Mouse (Mus musculus): ENCODE measurements around the gene Catsper4. TPM values are rescaled to one million over a fixed set of nuclear protein-coding genes. Genes with fewer than 3 reads are reported as not detected.
"Not testable (repeated sequence)": the region's sequence is repeated elsewhere in the genome, so short reads cannot be mapped to it uniquely, and the experiment has no call there.

Catsper4 gene
- 0.18 TPM in 1 of 2 replicates, not detected in the other for polyA plus RNA-seq (2015; fragmentation: Nextera tagmentation; extraction: Ambion mirVana)

GRCm38 (mm10) chr4:134227194-134227593, at the start of gene Catsper4:
Gene Catsper4, minus strand, starts transcription at chr4:134227383.
- Histone ChIP-seq H3K4me1 (no peaks in the 10 kb centered on the region), H3K4me3 (no peak within 1 kb of the TSS), H3K27me3 (no peaks in the 10 kb centered on the region), H3K36me3 (no peaks in the 10 kb centered on the region), H3K27ac (no peak within 1 kb of the TSS), H3K9ac (0 out of 2 replicates have a peak within 1 kb of the TSS, but pooled peaks have one; percentile 32), H3K4me2 (no peak within 1 kb of the TSS), H3K9me3 (no peaks in the 10 kb centered on the region)
- 72% methylated on average over 8 of the region's 8 CpGs for WGBS
- ATAC-seq (ENCODE audit: insufficient number of reproducible peaks, insufficient read depth, low FRiP score, low TSS enrichment, low read depth): no peak

- no peaks in the 10 kb centered on the region for H3K27me3 ChIP-seq
- peaks cover 29% of the 10 kb centered on the region for H3K36me3 ChIP-seq
- peak overlapping the region; percentile 18 for H3K4me3 ChIP-seq
- 4% methylated on average over 14 of the region's 14 CpGs for WGBS
- H3K4me1 ChIP-seq: peaks cover 12% of the 10 kb centered on the region; the same call in 1 of the 2 replicates
- no peak overlapping the region for H3K27ac ChIP-seq
- peak overlapping the region; percentile 52 for H3K4me2 ChIP-seq
- H3K9me3 ChIP-seq: no peaks in the 10 kb centered on the region
- no peak for ATAC-seq (ENCODE audit: insufficient number of reproducible peaks, insufficient read depth, low FRiP score, low TSS enrichment, low read depth)
- no peak overlapping the region for H3K9ac ChIP-seq
Observed at GRCm38 (mm10) chr4:134273417-134274345, 46.5 kb upstream of the Catsper4 start.

GRCm38 (mm10) chr4:134272731-134273416, 45.7 kb upstream of the Catsper4 start:
- peaks cover 23% of the 10 kb centered on the region for H3K36me3 ChIP-seq
- peaks cover 12% of the 10 kb centered on the region; the same call in 1 of the 2 replicates for H3K4me1 ChIP-seq
- 24% methylated on average over 12 of the region's 13 CpGs for WGBS
- peak overlapping the region; percentile 52 for H3K4me2 ChIP-seq
- no peak overlapping the region for H3K27ac ChIP-seq
- H3K4me3 ChIP-seq: peak overlapping the region; percentile 18
- no peak for ATAC-seq (ENCODE audit: insufficient number of reproducible peaks, insufficient read depth, low FRiP score, low TSS enrichment, low read depth)
- H3K9me3 ChIP-seq: no peaks in the 10 kb centered on the region
- no peak overlapping the region for H3K9ac ChIP-seq
- H3K27me3 ChIP-seq: no peaks in the 10 kb centered on the region

DNA sequence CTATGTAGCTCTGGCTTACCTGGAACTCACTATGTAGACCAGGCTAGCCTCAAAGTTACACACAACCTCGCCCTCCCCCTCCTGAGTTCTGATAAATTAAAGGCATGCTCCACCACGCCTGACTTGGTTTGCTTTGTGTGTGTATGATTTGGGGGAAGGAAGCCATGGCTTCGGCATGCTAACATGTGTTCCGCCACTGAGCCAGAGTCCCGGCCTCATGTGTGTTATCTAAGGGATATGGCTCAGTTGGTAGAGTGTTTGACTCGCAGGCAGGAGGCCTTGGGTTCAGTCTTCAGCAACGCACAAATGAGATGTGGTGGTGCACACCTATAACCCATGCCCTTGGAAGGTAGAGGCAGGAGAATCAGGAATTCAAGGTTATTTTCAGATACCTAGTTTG, 44.8 kb upstream of the Catsper4 start:
- no peak for ATAC-seq (ENCODE audit: insufficient number of reproducible peaks, insufficient read depth, low FRiP score, low TSS enrichment, low read depth)
- WGBS: 87% methylated on average over 7 of the region's 7 CpGs
- Histone ChIP-seq H3K4me1 (peaks cover 12% of the 10 kb centered on the region; the same call in 1 of the 2 replicates), H3K4me3 (no peak overlapping the region), H3K36me3 (peaks cover 14% of the 10 kb centered on the region), H3K9ac (no peak overlapping the region), H3K9me3 (no peaks in the 10 kb centered on the region), H3K27me3 (no peaks in the 10 kb centered on the region), H3K27ac (no peak overlapping the region), H3K4me2 (no peak overlapping the region)

GRCm38 (mm10) chr4:134269622-134270021, 42.4 kb upstream of the Catsper4 start:
- H3K27me3 ChIP-seq; H3K9me3 ChIP-seq; H3K27ac ChIP-seq; H3K4me2 ChIP-seq; H3K36me3 ChIP-seq; H3K9ac ChIP-seq; H3K4me3 ChIP-seq; ATAC-seq (ENCODE audit: insufficient number of reproducible peaks, insufficient read depth, low FRiP score, low TSS enrichment, low read depth): not testable (repeated sequence)
- peaks cover 12% of the 10 kb centered on the region; the same call in 1 of the 2 replicates for H3K4me1 ChIP-seq

GRCm38 (mm10) chr4:134268102-134268655, 41.0 kb upstream of the Catsper4 start:
- no peak for ATAC-seq (ENCODE audit: insufficient number of reproducible peaks, insufficient read depth, low FRiP score, low TSS enrichment, low read depth)
- WGBS: 86% methylated on average over 19 of the region's 19 CpGs
- H3K4me1 ChIP-seq: peaks cover 5% of the 10 kb centered on the region; the same call in 1 of the 2 replicates
- H3K4me2 ChIP-seq: no peak overlapping the region
- H3K27me3 ChIP-seq: no peaks in the 10 kb centered on the region
- no peaks in the 10 kb centered on the region for H3K9me3 ChIP-seq
- no peak overlapping the region for H3K4me3 ChIP-seq
- no peak overlapping the region for H3K9ac ChIP-seq
- H3K27ac ChIP-seq: no peak overlapping the region
- H3K36me3 ChIP-seq: no peaks in the 10 kb centered on the region

DNA sequence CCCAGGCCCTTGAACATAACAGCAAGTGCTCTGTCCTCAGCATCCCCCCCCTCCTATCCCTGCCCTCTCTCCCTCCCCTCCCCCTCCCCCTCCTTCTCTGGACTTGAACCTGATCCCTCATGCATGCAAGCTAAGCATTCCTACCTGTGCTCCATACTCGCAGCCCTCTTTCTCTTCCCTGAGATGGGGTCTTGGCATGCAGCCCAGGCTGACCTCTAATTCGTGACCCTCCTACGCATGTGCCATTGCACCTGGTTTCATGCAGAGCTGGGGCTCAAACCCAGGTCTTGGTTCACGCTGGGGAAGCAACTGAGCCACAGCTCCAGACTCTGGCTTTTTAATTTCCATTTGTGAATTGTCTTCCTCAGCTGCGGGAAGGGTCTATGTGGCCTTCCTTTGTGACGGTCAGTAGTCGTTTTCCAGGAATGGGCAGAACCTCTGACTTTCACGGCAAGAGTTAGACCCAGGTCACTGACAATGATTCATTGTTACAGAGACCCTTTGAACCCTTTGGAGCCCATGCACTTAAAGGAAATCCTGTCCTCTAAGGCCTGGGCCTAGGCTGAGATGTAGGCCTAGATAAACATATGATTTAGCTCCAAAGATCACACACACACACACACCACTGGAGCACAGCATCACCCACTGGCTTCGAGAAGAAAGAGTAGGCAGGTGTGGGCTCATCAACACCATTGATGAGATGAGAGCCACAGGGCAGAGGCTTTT, 38.8 kb upstream of the Catsper4 start:
- Histone ChIP-seq H3K9me3 (no peaks in the 10 kb centered on the region), H3K4me2 (no peak overlapping the region), H3K36me3 (no peaks in the 10 kb centered on the region), H3K27me3 (no peaks in the 10 kb centered on the region), H3K4me1 (no peaks in the 10 kb centered on the region), H3K9ac (no peak overlapping the region), H3K4me3 (no peak overlapping the region), H3K27ac (no peak overlapping the region)
- ATAC-seq (ENCODE audit: insufficient number of reproducible peaks, insufficient read depth, low FRiP score, low TSS enrichment, low read depth): no peak
- 52% methylated on average over 9 of the region's 9 CpGs for WGBS

GRCm38 (mm10) chr4:134263191-134263590, 36.0 kb upstream of the Catsper4 start:
- H3K27me3 ChIP-seq: no peaks in the 10 kb centered on the region
- ATAC-seq (ENCODE audit: insufficient number of reproducible peaks, insufficient read depth, low FRiP score, low TSS enrichment, low read depth): no peak
- H3K4me3 ChIP-seq: no peak overlapping the region
- no peak overlapping the region for H3K27ac ChIP-seq
- no peaks in the 10 kb centered on the region for H3K36me3 ChIP-seq
- 0 out of 2 replicates have a peak, but pooled peaks cover 4% of the 10 kb centered on the region for H3K4me1 ChIP-seq
- WGBS: 41% methylated on average over 6 of the region's 6 CpGs
- H3K4me2 ChIP-seq: no peak overlapping the region
- H3K9me3 ChIP-seq: no peaks in the 10 kb centered on the region
- no peak overlapping the region for H3K9ac ChIP-seq

- no peak overlapping the region for H3K4me3 ChIP-seq
- ATAC-seq (ENCODE audit: insufficient number of reproducible peaks, insufficient read depth, low FRiP score, low TSS enrichment, low read depth): no peak
Observed at GRCm38 (mm10) chr4:134258354-134258753, 31.2 kb upstream of the Catsper4 start.

DNA sequence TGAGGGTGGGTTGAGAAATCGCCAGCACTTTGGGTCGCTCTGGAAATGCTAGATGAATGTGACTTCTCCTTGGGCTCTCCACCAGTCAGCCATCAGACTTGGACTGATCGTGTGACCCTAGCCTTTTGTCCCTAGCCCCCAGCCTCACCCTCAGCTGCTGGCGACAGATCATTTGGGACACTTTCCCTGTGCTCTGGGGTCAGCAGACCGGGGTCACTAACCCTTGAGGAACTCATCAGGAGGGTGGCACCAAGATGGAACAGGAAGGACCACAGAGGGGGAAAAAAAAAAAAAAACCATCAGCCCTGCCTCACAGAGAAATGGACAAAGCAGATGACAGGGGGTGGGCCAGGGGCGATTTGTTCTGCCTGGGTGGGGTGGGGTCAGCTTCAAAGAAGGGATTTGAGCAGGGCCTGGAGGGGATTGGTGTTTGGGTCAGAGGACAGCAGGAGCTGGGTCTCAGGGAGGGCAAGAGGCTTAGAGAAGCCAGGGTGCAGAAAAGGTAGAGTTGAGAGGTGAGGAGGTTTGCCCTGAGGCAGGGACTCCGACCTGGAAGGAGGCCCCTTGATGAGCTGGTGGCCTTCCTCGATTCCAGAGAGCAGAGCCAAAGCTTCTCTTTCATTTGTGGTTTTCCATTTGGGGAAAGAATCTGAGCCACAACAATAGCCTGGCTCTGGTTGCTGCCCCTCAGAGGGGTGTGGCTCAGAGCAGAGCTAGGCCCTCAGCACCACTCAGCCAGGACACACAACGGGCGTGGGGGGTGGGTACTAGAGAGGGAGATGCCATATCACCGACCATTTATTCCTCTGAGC, 30.2 kb upstream of the Catsper4 start:
- no peak for ATAC-seq (ENCODE audit: insufficient number of reproducible peaks, insufficient read depth, low FRiP score, low TSS enrichment, low read depth)

More at GRCm38 (mm10) chr4:134258354-134258753, 31.2 kb upstream of the Catsper4 start:
- Histone ChIP-seq H3K9me3 (no peaks in the 10 kb centered on the region), H3K4me2 (no peak overlapping the region), H3K27me3 (peaks cover 36% of the 10 kb centered on the region), H3K9ac (no peak overlapping the region), H3K4me1 (peaks cover 41% of the 10 kb centered on the region), H3K27ac (no peak overlapping the region), H3K36me3 (no peaks in the 10 kb centered on the region)
- 60% methylated on average over 11 of the region's 11 CpGs for WGBS

More for the DNA sequence above, 30.2 kb upstream of the Catsper4 start:
- Histone ChIP-seq H3K9me3 (no peaks in the 10 kb centered on the region), H3K9ac (0 out of 2 replicates have a peak overlapping the region, but pooled peaks have one; percentile 27), H3K27ac (no peak overlapping the region), H3K27me3 (peaks cover 45% of the 10 kb centered on the region), H3K4me1 (peaks cover 50% of the 10 kb centered on the region), H3K4me3 (no peak overlapping the region), H3K36me3 (no peaks in the 10 kb centered on the region), H3K4me2 (no peak overlapping the region)
- 14% methylated on average over 11 of the region's 11 CpGs for WGBS
